Mouse (Mus musculus) frontal cortex, postnatal 36 days (tissue): ENCODE measurements at regions not wholly inside any gene's neighbourhood (a gene's known extent, or its start where the extent isn't known, plus 50 kb on each side); places are given as distances from the start of the nearest gene placed in this dataset.
"Not testable (repeated sequence)": the region's sequence is repeated elsewhere in the genome, so short reads cannot be mapped to it uniquely, and the experiment has no call there.

ENCODE experiments used
- DNase-seq, 2 experiments: peaks; one replicate each; pipeline ENCODE4 v3.0.0; 2022; ENCODE audit warnings: low spot score in 2 of 2

- no peak for DNase-seq
Measured at GRCm38 (mm10) chr3:78573299-78573698, 713.0 kb downstream of the Rapgef2 start.

- not testable (repeated sequence) for DNase-seq
Measured at GRCm38 (mm10) chr3:78564926-78565325, 721.4 kb downstream of the Rapgef2 start.
